Mouse (Mus musculus): ENCODE measurements at regions not wholly inside any gene's neighbourhood (a gene's known extent, or its start where the extent isn't known, plus 50 kb on each side); places are given as distances from the start of the nearest gene placed in this dataset.

DNA sequence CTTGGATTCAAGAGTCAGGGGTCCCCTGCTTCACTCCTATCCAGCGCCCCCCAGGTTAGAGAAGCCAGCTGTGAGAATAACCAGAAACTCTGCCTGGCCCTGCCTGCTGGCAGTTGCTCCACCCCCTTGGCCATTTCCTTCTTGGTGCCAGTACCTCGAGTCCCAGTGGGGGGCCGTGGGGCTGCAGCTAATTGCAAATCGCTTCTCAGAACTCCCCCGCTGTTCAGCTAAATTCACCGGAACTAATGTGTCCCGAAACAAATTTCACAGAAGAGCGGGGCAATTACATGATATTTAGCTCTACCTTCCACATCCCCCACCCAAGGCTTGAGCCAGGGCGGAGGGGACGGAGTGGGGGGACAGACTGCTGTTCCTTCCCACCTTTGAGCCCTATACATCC is 134.3 kb upstream of the Lhx5 start:
- no peaks in the 10 kb centered on the region for H3K9me3 ChIP-seq (ENCODE audit: control insufficient read depth, low read length)
- ATAC-seq (ENCODE audit: insufficient number of reproducible peaks, insufficient read depth, low FRiP score, low read depth) = no peak
- no peak overlapping the region for H3K4me3 ChIP-seq (ENCODE audit: control insufficient read depth in 1 of 2, insufficient read depth in 1 of 2, low read depth in 1 of 2, low read length in 2 of 2)
- peaks cover 0 to 2% of the 10 kb centered on the region in 2 experiments; a peak in 2 of 4 replicates for H3K4me1 ChIP-seq (ENCODE audit: control insufficient read depth in 2 of 2, insufficient read depth in 2 of 2, low read length in 2 of 2)
- H3K27ac ChIP-seq (replicated peaks in 1 of 2; ENCODE audit: control insufficient read depth in 1 of 2, insufficient read depth in 1 of 2, low read depth in 2 of 2, low read length in 2 of 2) = no peak overlapping the region
- no peak overlapping the region for H3K4me2 ChIP-seq (ENCODE audit: low read length)
- H3K9ac ChIP-seq (ENCODE audit: low read length) = no peak overlapping the region
- peaks cover 70% of the 10 kb centered on the region for H3K27me3 ChIP-seq (ENCODE audit: control insufficient read depth, insufficient read depth, low read length)
- H3K36me3 ChIP-seq (ENCODE audit: control insufficient read depth, insufficient read depth, low read length) = no peaks in the 10 kb centered on the region
- WGBS = 7% methylated on average over 10 of the region's 10 CpGs

- Histone ChIP-seq H3K9ac (ENCODE audit: low read length) (no peak overlapping the region), H3K9me3 (ENCODE audit: control insufficient read depth, low read length) (no peaks in the 10 kb centered on the region), H3K4me3 (ENCODE audit: control insufficient read depth in 1 of 2, insufficient read depth in 1 of 2, low read depth in 1 of 2, low read length in 2 of 2) (no peak overlapping the region), H3K27me3 (ENCODE audit: control insufficient read depth, insufficient read depth, low read length) (peaks cover 76% of the 10 kb centered on the region), H3K4me1 (ENCODE audit: control insufficient read depth in 2 of 2, insufficient read depth in 2 of 2, low read length in 2 of 2) (peaks cover 0 to 5% of the 10 kb centered on the region in 2 experiments; a peak in 2 of 4 replicates), H3K36me3 (ENCODE audit: control insufficient read depth, insufficient read depth, low read length) (no peaks in the 10 kb centered on the region), H3K4me2 (ENCODE audit: low read length) (no peak overlapping the region), H3K27ac (replicated peaks in 1 of 2; ENCODE audit: control insufficient read depth in 1 of 2, insufficient read depth in 1 of 2, low read depth in 2 of 2, low read length in 2 of 2) (no peak overlapping the region)
- WGBS = 58% methylated on average over 3 of the region's 3 CpGs
- ATAC-seq (ENCODE audit: insufficient number of reproducible peaks, insufficient read depth, low FRiP score, low read depth) = no peak
These were observed 133.7 kb upstream of the Lhx5 start for GRCm38 (mm10) chr5:120297665-120298282.

GRCm38 (mm10) chr5:120301672-120302071 is 129.8 kb upstream of the Lhx5 start:
- WGBS = 1% methylated on average over 16 of the region's 16 CpGs
- peaks cover 0 to 5% of the 10 kb centered on the region in 2 experiments; a peak in 2 of 4 replicates for H3K4me1 ChIP-seq (ENCODE audit: control insufficient read depth in 2 of 2, insufficient read depth in 2 of 2, low read length in 2 of 2)
- H3K9ac ChIP-seq (ENCODE audit: low read length) = no peak overlapping the region
- H3K36me3 ChIP-seq (ENCODE audit: control insufficient read depth, insufficient read depth, low read length) = no peaks in the 10 kb centered on the region
- H3K4me3 ChIP-seq (ENCODE audit: control insufficient read depth in 1 of 2, insufficient read depth in 1 of 2, low read depth in 1 of 2, low read length in 2 of 2) = peak overlapping the region in 1 of 2 experiments; percentile 29; a peak in 1 of 4 replicates
- ATAC-seq (ENCODE audit: insufficient number of reproducible peaks, insufficient read depth, low FRiP score, low read depth) = no peak
- no peaks in the 10 kb centered on the region for H3K9me3 ChIP-seq (ENCODE audit: control insufficient read depth, low read length)
- H3K27ac ChIP-seq (replicated peaks in 1 of 2; ENCODE audit: control insufficient read depth in 1 of 2, insufficient read depth in 1 of 2, low read depth in 2 of 2, low read length in 2 of 2) = no peak overlapping the region
- H3K4me2 ChIP-seq (ENCODE audit: low read length) = peak overlapping the region; percentile 59
- peaks cover 89% of the 10 kb centered on the region for H3K27me3 ChIP-seq (ENCODE audit: control insufficient read depth, insufficient read depth, low read length)

GRCm38 (mm10) chr5:120302307-120302706 is 129.2 kb upstream of the Lhx5 start:
- Histone ChIP-seq H3K4me1 (ENCODE audit: control insufficient read depth in 2 of 2, insufficient read depth in 2 of 2, low read length in 2 of 2) (peaks cover 0 to 5% of the 10 kb centered on the region in 2 experiments; a peak in 2 of 4 replicates), H3K27me3 (ENCODE audit: control insufficient read depth, insufficient read depth, low read length) (peaks cover 82% of the 10 kb centered on the region), H3K9me3 (ENCODE audit: control insufficient read depth, low read length) (no peaks in the 10 kb centered on the region), H3K9ac (ENCODE audit: low read length) (no peak overlapping the region; the same call in 1 of the 2 replicates), H3K4me2 (ENCODE audit: low read length) (peak overlapping the region; percentile 59), H3K4me3 (ENCODE audit: control insufficient read depth in 1 of 2, insufficient read depth in 1 of 2, low read depth in 1 of 2, low read length in 2 of 2) (peak overlapping the region; percentile 29), H3K27ac (replicated peaks in 1 of 2; ENCODE audit: control insufficient read depth in 1 of 2, insufficient read depth in 1 of 2, low read depth in 2 of 2, low read length in 2 of 2) (no peak overlapping the region), H3K36me3 (ENCODE audit: control insufficient read depth, insufficient read depth, low read length) (no peaks in the 10 kb centered on the region)
- ATAC-seq (ENCODE audit: insufficient number of reproducible peaks, insufficient read depth, low FRiP score, low read depth) = no peak
- WGBS = 2% methylated on average over 47 of the region's 47 CpGs

- Histone ChIP-seq H3K9me3 (ENCODE audit: control insufficient read depth, low read length) (no peaks in the 10 kb centered on the region), H3K4me1 (ENCODE audit: control insufficient read depth in 2 of 2, insufficient read depth in 2 of 2, low read length in 2 of 2) (peaks cover 0 to 5% of the 10 kb centered on the region in 2 experiments; a peak in 2 of 4 replicates), H3K36me3 (ENCODE audit: control insufficient read depth, insufficient read depth, low read length) (no peaks in the 10 kb centered on the region), H3K4me3 (ENCODE audit: control insufficient read depth in 1 of 2, insufficient read depth in 1 of 2, low read depth in 1 of 2, low read length in 2 of 2) (no peak overlapping the region), H3K27ac (replicated peaks in 1 of 2; ENCODE audit: control insufficient read depth in 1 of 2, insufficient read depth in 1 of 2, low read depth in 2 of 2, low read length in 2 of 2) (no peak overlapping the region), H3K9ac (ENCODE audit: low read length) (no peak overlapping the region), H3K4me2 (ENCODE audit: low read length) (no peak overlapping the region), H3K27me3 (ENCODE audit: control insufficient read depth, insufficient read depth, low read length) (peaks cover 67% of the 10 kb centered on the region)
- no peak for ATAC-seq (ENCODE audit: insufficient number of reproducible peaks, insufficient read depth, low FRiP score, low read depth)
- WGBS = 29% methylated on average over 13 of the region's 13 CpGs
These were observed 127.2 kb upstream of the Lhx5 start for GRCm38 (mm10) chr5:120304295-120304701.

GRCm38 (mm10) chr5:120312299-120312698 is 119.2 kb upstream of the Lhx5 start:
- H3K4me3 ChIP-seq (ENCODE audit: control insufficient read depth in 1 of 2, insufficient read depth in 1 of 2, low read depth in 1 of 2, low read length in 2 of 2) = no peak overlapping the region
- 82% methylated on average over 6 of the region's 6 CpGs for WGBS
- no peaks in the 10 kb centered on the region for H3K4me1 ChIP-seq (ENCODE audit: control insufficient read depth in 2 of 2, insufficient read depth in 2 of 2, low read length in 2 of 2)
- peaks cover 5% of the 10 kb centered on the region; the same call in 1 of the 2 replicates for H3K9me3 ChIP-seq (ENCODE audit: control insufficient read depth, low read length)
- peaks cover 7% of the 10 kb centered on the region; the same call in 1 of the 2 replicates for H3K27me3 ChIP-seq (ENCODE audit: control insufficient read depth, insufficient read depth, low read length)
- ATAC-seq (ENCODE audit: insufficient number of reproducible peaks, insufficient read depth, low FRiP score, low read depth) = no peak
- H3K9ac ChIP-seq (ENCODE audit: low read length) = no peak overlapping the region
- no peak overlapping the region for H3K4me2 ChIP-seq (ENCODE audit: low read length)
- no peak overlapping the region for H3K27ac ChIP-seq (replicated peaks in 1 of 2; ENCODE audit: control insufficient read depth in 1 of 2, insufficient read depth in 1 of 2, low read depth in 2 of 2, low read length in 2 of 2)
- H3K36me3 ChIP-seq (ENCODE audit: control insufficient read depth, insufficient read depth, low read length) = no peaks in the 10 kb centered on the region

GRCm38 (mm10) chr5:120313984-120314383 is 117.5 kb upstream of the Lhx5 start:
- Histone ChIP-seq H3K9me3 (ENCODE audit: control insufficient read depth, low read length) (peaks cover 5% of the 10 kb centered on the region; the same call in 1 of the 2 replicates), H3K4me3 (ENCODE audit: control insufficient read depth in 1 of 2, insufficient read depth in 1 of 2, low read depth in 1 of 2, low read length in 2 of 2) (no peak overlapping the region), H3K4me2 (ENCODE audit: low read length) (no peak overlapping the region), H3K27me3 (ENCODE audit: control insufficient read depth, insufficient read depth, low read length) (peaks cover 9% of the 10 kb centered on the region; the same call in 1 of the 2 replicates), H3K36me3 (ENCODE audit: control insufficient read depth, insufficient read depth, low read length) (no peaks in the 10 kb centered on the region), H3K27ac (replicated peaks in 1 of 2; ENCODE audit: control insufficient read depth in 1 of 2, insufficient read depth in 1 of 2, low read depth in 2 of 2, low read length in 2 of 2) (no peak overlapping the region), H3K9ac (ENCODE audit: low read length) (no peak overlapping the region), H3K4me1 (ENCODE audit: control insufficient read depth in 2 of 2, insufficient read depth in 2 of 2, low read length in 2 of 2) (no peaks in the 10 kb centered on the region)
- no peak for ATAC-seq (ENCODE audit: insufficient number of reproducible peaks, insufficient read depth, low FRiP score, low read depth)
- WGBS = 72% methylated on average over 6 of the region's 6 CpGs

GRCm38 (mm10) chr5:120315116-120315515 is 116.4 kb upstream of the Lhx5 start:
- Histone ChIP-seq H3K9ac (ENCODE audit: low read length) (no peak overlapping the region), H3K27me3 (ENCODE audit: control insufficient read depth, insufficient read depth, low read length) (peaks cover 12% of the 10 kb centered on the region; the same call in 1 of the 2 replicates), H3K4me3 (ENCODE audit: control insufficient read depth in 1 of 2, insufficient read depth in 1 of 2, low read depth in 1 of 2, low read length in 2 of 2) (no peak overlapping the region), H3K9me3 (ENCODE audit: control insufficient read depth, low read length) (peaks cover 5% of the 10 kb centered on the region; the same call in 1 of the 2 replicates), H3K36me3 (ENCODE audit: control insufficient read depth, insufficient read depth, low read length) (no peaks in the 10 kb centered on the region), H3K27ac (replicated peaks in 1 of 2; ENCODE audit: control insufficient read depth in 1 of 2, insufficient read depth in 1 of 2, low read depth in 2 of 2, low read length in 2 of 2) (no peak overlapping the region), H3K4me1 (ENCODE audit: control insufficient read depth in 2 of 2, insufficient read depth in 2 of 2, low read length in 2 of 2) (no peaks in the 10 kb centered on the region), H3K4me2 (ENCODE audit: low read length) (no peak overlapping the region)
- WGBS = 39% methylated on average over 8 of the region's 8 CpGs
- ATAC-seq (ENCODE audit: insufficient number of reproducible peaks, insufficient read depth, low FRiP score, low read depth) = no peak
